Mouse (Mus musculus): ENCODE data around the gene Il1rn. TPM values are rescaled to one million over a fixed set of nuclear protein-coding genes. Genes with fewer than 3 reads are reported as not detected.

Gene Il1rn
- 0.44 TPM for total RNA-seq (2023)

GRCm38 (mm10) chr2:24336545-24336944 lies at the start of gene Il1rn:
Gene Il1rn (plus strand): TSS chr2:24336853.

GRCm38 (mm10) chr2:24290896-24291295 lies 45.8 kb upstream of the Il1rn start, which contains the start of gene Il1f10:
Gene Il1f10 (plus strand): TSS chr2:24291196.

DNA sequence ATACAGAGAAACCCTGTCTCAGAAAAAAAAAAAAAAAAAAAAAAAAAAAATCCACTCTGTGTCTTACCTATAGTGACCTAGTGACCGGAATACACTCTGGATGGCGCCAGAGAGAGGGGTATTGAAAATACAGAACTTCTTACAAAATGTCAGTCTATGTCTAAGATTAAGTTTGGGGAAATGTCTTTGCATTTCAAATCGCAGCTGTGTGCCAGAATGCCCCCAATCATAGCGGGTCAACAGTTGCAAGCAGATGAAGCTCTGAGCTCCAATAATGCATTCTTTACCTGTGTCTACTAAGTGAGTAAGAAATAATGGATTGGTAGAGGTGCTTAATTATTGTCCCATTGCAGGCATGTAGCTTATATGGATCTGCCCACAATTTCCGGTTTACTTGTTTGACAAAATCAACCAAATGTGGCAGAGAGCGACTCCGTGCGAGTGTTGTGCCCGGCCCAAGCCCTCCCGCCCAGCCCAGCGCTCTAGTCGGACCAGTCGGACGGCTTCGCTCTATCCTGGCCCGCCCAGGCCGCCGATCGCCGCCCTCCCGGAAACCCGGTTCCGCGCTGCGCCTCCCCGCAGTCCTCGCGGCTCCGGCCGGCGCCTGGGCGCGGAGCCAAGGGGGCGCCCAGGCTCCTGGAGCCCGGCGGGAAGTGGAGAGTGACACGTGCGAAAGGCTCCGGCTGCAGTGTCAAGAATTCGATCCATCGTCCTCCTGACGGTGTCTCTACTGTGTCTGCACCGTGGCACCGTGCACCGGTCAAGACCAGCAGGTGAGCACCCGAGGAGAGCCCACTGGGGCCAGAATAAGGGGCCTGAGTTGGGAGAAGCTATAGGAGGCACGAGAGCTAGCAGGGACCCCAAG lies 30.6 kb downstream of the Il1rn start, which contains the start of gene Psd4:
TSS of gene Psd4 (plus strand) at position 551 of the 865 bp plus-strand sequence.

Other genes starting within 250 kb of the Il1rn start
- gene Tbpl2, start 240.3 kb upstream of the Il1rn start, total RNA-seq (2023), result not detected
- not detected for gene Il1f8, start 183.7 kb upstream of the Il1rn start, total RNA-seq (2023)
- 0.47 TPM for gene Il1f9, start 150.4 kb upstream of the Il1rn start, total RNA-seq (2023)
- not detected for gene Il1f6, start 121.4 kb upstream of the Il1rn start, total RNA-seq (2023)
- gene Il1f5, start 59.9 kb upstream of the Il1rn start, total RNA-seq (2023), result not detected
- not detected for gene Il1f10, start 45.7 kb upstream of the Il1rn start, total RNA-seq (2023)
- 162 TPM for gene Psd4, start 30.7 kb downstream of the Il1rn start, total RNA-seq (2023)
- not detected for gene Pax8, start 138.7 kb downstream of the Il1rn start, total RNA-seq (2023)